Mouse (Mus musculus) kidney, embryonic 14.5 days (tissue): ENCODE data around the gene S100a3. TPM values are rescaled to one million over a fixed set of nuclear protein-coding genes. Genes with fewer than 3 reads are reported as not detected.

Source experiments
- ATAC-seq: fragments of 200-750 bp; cut with Nextera tagmentation; 2 replicates; pipeline ENCODE4 v1.8.0; 2017; ENCODE audit warnings: moderate number of reproducible peaks, mild to moderate bottlenecking, moderate TSS enrichment, moderate library complexity; ENCODE audit not compliant: low FRiP score, low TSS enrichment
- H3K27ac ChIP-seq: fragments of 300-500 bp; sonication (generic); 2 replicates; pipeline ENCODE4 v1.5.1; 2014; ENCODE audit warnings: low read depth, mild to moderate bottlenecking, low read length, moderate library complexity, mixed read lengths
- H3K27me3 ChIP-seq: fragments of 300-500 bp; sonication (generic); 2 replicates; pipeline ENCODE4 v1.6.1; 2014; ENCODE audit warnings: mild to moderate bottlenecking, low read length; ENCODE audit not compliant: control insufficient read depth, insufficient read depth
- H3K36me3 ChIP-seq: fragments of 300-500 bp; sonication (generic); 2 replicates; pipeline ENCODE4 v1.6.1; 2014; ENCODE audit warnings: low read length, mixed read lengths; ENCODE audit not compliant: control insufficient read depth, insufficient read depth
- H3K4me1 ChIP-seq: fragments of 300-500 bp; sonication (generic); 2 replicates; pipeline ENCODE4 v1.6.1; 2014; ENCODE audit warnings: low read length, mixed read lengths; ENCODE audit not compliant: control insufficient read depth, insufficient read depth
- H3K4me2 ChIP-seq: fragments of 300-500 bp; sonication (generic); replicated peaks from 2 replicates; pipeline ENCODE4 v1.6.1; 2014; ENCODE audit warnings: low read depth, mild to moderate bottlenecking, low read length
- H3K4me3 ChIP-seq: fragments of 300-500 bp; sonication (generic); 2 replicates; pipeline ENCODE4 v1.5.1; 2014; ENCODE audit warnings: mild to moderate bottlenecking, low read length
- H3K9ac ChIP-seq: fragments of 300-500 bp; sonication (generic); 2 replicates; pipeline ENCODE4 v1.6.1; 2014; ENCODE audit warnings: low read depth, mild to moderate bottlenecking, low read length, moderate library complexity
- H3K9me3 ChIP-seq: fragments of 300-500 bp; sonication (generic); 2 replicates; pipeline ENCODE4 v1.6.1; 2016; ENCODE audit warnings: low read length; ENCODE audit not compliant: control insufficient read depth
- WGBS: fragments of 180-500 bp; shearing (Covaris S2); extraction: QIAGEN DNeasy Blood & Tissue Kit; methylation state at CpG from one replicate; pipeline ENCODE4 v1.1.7; 2014; 5-methylcytosine and 5-hydroxymethylcytosine counted together
- polyA plus RNA-seq: library from polyadenylated mRNA; unstranded; fragments of >200 nt; fragmentation: Nextera tagmentation; extraction: Ambion mirVana; gene quantifications from 2 replicates; pipeline ENCODE4 v1.2.1, GENCODE M21; 2014

The S100a3 gene
- polyA plus RNA-seq, 1 experiment from 2014 or later: not detected

DNA sequence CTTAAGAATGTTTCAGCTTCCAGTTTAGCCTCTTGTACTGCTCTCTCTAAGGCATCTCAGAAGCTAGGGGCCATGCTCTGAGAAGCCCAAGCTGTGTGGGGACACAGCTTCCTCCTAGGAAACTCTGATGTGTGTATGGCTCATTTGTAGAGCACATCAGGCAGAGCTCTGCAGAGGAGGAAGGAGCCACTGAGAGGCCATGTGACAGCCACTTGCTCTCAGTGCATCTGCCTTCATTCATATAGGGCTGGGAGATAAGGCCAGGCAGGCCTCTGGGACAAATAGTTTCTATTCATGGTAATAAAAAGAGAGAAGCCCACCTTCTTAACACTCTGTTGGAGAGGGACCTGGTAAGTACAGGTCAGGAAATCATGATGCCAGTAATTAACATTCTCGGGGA lies 34.1 kb downstream of the S100a3 start:
- H3K9ac ChIP-seq: no peak overlapping the region
- 53% methylated on average over 1 of the region's 1 CpGs for WGBS
- H3K4me2 ChIP-seq: no peak overlapping the region
- no peaks in the 10 kb centered on the region for H3K36me3 ChIP-seq
- no peaks in the 10 kb centered on the region for H3K9me3 ChIP-seq
- H3K27ac ChIP-seq: no peak overlapping the region
- no peak overlapping the region for H3K4me3 ChIP-seq
- H3K27me3 ChIP-seq: no peaks in the 10 kb centered on the region
- ATAC-seq: no peak
- no peaks in the 10 kb centered on the region for H3K4me1 ChIP-seq

GRCm38 (mm10) chr3:90595556-90595955 lies 35.2 kb downstream of the S100a3 start:
- H3K4me1 ChIP-seq: no peaks in the 10 kb centered on the region
- 69% methylated on average over 5 of the region's 5 CpGs for WGBS
- no peak for ATAC-seq

DNA sequence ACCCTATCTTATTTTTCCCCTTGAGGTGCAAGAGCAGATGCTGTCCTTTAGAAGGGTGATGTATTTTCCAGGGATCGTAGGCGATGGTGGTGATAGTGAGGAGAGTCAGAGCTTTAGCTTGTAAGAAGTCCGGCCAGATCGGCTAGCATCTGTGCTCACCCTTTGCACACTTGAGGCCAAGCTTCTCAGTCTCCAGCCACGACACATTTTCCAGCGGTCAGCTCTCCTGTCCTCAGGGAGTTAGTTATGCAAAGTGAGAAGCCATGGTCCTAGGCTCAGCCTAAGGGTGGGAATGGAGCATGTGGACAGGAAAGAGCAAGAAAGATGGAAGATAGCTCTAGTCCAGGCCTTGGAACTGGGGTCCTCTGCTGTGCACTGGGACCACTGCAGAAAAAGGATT lies 36.4 kb downstream of the S100a3 start:
- H3K36me3 ChIP-seq: no peaks in the 10 kb centered on the region
- H3K27ac ChIP-seq: no peak overlapping the region
- 81% methylated on average over 6 of the region's 6 CpGs for WGBS
- no peaks in the 10 kb centered on the region for H3K27me3 ChIP-seq
- H3K4me3 ChIP-seq: no peak overlapping the region
- H3K4me1 ChIP-seq: no peaks in the 10 kb centered on the region
- no peaks in the 10 kb centered on the region for H3K9me3 ChIP-seq
- no peak overlapping the region for H3K4me2 ChIP-seq
- ATAC-seq: no peak
- no peak overlapping the region for H3K9ac ChIP-seq

More at GRCm38 (mm10) chr3:90595556-90595955, 35.2 kb downstream of the S100a3 start:
- Histone ChIP-seq H3K4me2 (no peak overlapping the region), H3K9me3 (no peaks in the 10 kb centered on the region), H3K9ac (no peak overlapping the region), H3K4me3 (no peak overlapping the region), H3K27ac (no peak overlapping the region), H3K27me3 (no peaks in the 10 kb centered on the region), H3K36me3 (no peaks in the 10 kb centered on the region)

DNA sequence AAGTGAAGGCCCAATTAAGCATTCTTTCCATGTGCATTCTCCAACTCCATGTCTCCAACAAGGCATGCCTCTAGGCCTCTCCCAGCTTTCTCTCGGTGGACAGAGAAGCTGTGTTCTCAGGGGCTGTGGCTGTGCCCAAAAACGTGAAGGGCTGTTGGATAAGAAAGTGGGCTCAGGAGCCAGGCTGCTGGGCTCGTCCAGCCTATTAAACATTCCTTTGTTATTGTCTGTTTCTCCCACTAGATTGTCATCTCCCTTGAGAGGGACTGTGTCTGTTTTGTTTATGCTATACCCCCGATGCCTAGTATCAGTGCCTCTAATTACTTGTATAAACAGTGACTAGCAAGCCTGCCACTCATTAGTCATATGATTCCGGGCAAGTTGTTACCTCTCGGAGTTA lies 37.4 kb downstream of the S100a3 start:
- Histone ChIP-seq H3K4me1 (no peaks in the 10 kb centered on the region), H3K9ac (no peak overlapping the region), H3K4me3 (no peak overlapping the region), H3K36me3 (no peaks in the 10 kb centered on the region), H3K27ac (no peak overlapping the region), H3K4me2 (no peak overlapping the region), H3K27me3 (no peaks in the 10 kb centered on the region), H3K9me3 (no peaks in the 10 kb centered on the region)
- WGBS: 46% methylated on average over 6 of the region's 6 CpGs
- ATAC-seq: no peak

- Histone ChIP-seq H3K4me2 (no peak overlapping the region), H3K4me3 (no peak overlapping the region), H3K27me3 (no peaks in the 10 kb centered on the region), H3K9ac (no peak overlapping the region), H3K9me3 (no peaks in the 10 kb centered on the region), H3K36me3 (no peaks in the 10 kb centered on the region), H3K4me1 (no peaks in the 10 kb centered on the region), H3K27ac (no peak overlapping the region)
- 77% methylated on average over 4 of the region's 4 CpGs for WGBS
- no peak for ATAC-seq
Observed at GRCm38 (mm10) chr3:90598212-90598611, 37.8 kb downstream of the S100a3 start.

- Histone ChIP-seq H3K9ac (no peak overlapping the region), H3K4me3 (no peak overlapping the region)
- no peak for ATAC-seq
Observed at GRCm38 (mm10) chr3:90599401-90599800, 39.0 kb downstream of the S100a3 start.

GRCm38 (mm10) chr3:90600036-90600435 lies 39.7 kb downstream of the S100a3 start:
- Histone ChIP-seq H3K9ac (no peak overlapping the region), H3K27ac (no peak overlapping the region), H3K9me3 (no peaks in the 10 kb centered on the region), H3K4me1 (peaks cover 13% of the 10 kb centered on the region; the same call in 1 of the 2 replicates), H3K4me2 (no peak overlapping the region), H3K36me3 (no peaks in the 10 kb centered on the region), H3K27me3 (no peaks in the 10 kb centered on the region), H3K4me3 (no peak overlapping the region)
- ATAC-seq: no peak
- WGBS: 71% methylated on average over 6 of the region's 6 CpGs

More at GRCm38 (mm10) chr3:90599401-90599800, 39.0 kb downstream of the S100a3 start:
- H3K36me3 ChIP-seq: no peaks in the 10 kb centered on the region
- peaks cover 6% of the 10 kb centered on the region; the same call in 1 of the 2 replicates for H3K4me1 ChIP-seq
- no peaks in the 10 kb centered on the region for H3K9me3 ChIP-seq
- 78% methylated on average over 3 of the region's 3 CpGs for WGBS
- H3K4me2 ChIP-seq: no peak overlapping the region
- no peak overlapping the region for H3K27ac ChIP-seq
- no peaks in the 10 kb centered on the region for H3K27me3 ChIP-seq

DNA sequence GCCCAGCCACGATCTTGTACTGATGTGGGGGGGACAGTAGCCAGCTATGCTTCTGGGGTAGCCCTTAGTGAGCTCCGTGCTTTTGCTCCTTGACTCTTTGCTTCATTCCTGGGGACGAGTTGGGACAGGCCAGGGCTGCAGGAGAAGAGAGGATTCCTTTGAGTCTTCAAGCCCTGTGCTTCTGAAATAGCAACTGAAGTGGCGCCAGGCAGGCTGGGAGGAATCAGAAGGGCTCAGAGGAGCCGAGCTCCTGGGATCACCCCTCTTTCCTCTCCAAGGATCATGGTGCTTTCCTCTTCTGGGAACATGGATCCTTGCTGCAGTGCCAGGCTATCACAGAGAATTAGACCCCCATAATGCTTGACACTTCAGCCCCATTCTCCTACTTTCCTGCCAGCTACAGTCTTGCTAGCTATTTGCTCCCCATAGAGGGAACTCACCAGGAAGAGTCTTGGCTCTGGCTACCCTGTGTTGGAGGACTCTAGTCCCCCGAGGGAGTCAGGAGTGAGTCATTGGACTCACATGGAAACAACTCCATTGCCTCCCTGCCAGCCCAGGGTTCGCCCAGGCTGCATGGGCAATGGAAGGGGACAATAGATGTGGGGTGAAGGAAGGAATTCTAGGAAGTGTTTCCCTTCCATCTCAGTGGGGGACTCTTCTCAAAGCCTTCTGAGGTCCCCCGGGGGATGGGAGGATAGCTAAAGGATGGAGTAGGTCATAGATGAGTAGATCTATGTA lies 40.2 kb downstream of the S100a3 start:
- H3K4me3 ChIP-seq: no peak overlapping the region
- no peak overlapping the region for H3K9ac ChIP-seq
- no peaks in the 10 kb centered on the region for H3K36me3 ChIP-seq
- H3K27ac ChIP-seq: no peak overlapping the region
- H3K4me1 ChIP-seq: peaks cover 16% of the 10 kb centered on the region; the same call in 1 of the 2 replicates
- no peak overlapping the region for H3K4me2 ChIP-seq
- WGBS: 85% methylated on average over 8 of the region's 8 CpGs
- no peaks in the 10 kb centered on the region for H3K9me3 ChIP-seq
- no peak for ATAC-seq
- H3K27me3 ChIP-seq: no peaks in the 10 kb centered on the region

GRCm38 (mm10) chr3:90601486-90602110 lies 41.2 kb downstream of the S100a3 start, which contains the start of gene Gm42674:
Gene Gm42674, plus strand, starts transcription at chr3:90601904.
- no peaks in the 10 kb centered on the region for H3K36me3 ChIP-seq
- no peak within 1 kb of the TSS for H3K4me3 ChIP-seq
- 80% methylated on average over 11 of the region's 11 CpGs for WGBS
- peaks cover 18% of the 10 kb centered on the region; the same call in 1 of the 2 replicates for H3K4me1 ChIP-seq
- ATAC-seq: no peak
- H3K4me2 ChIP-seq: no peak within 1 kb of the TSS
- H3K27ac ChIP-seq: no peak within 1 kb of the TSS
- H3K9ac ChIP-seq: no peak within 1 kb of the TSS
- H3K27me3 ChIP-seq: no peaks in the 10 kb centered on the region
- no peaks in the 10 kb centered on the region for H3K9me3 ChIP-seq
